Mouse (Mus musculus): ENCODE measurements around the gene Sdk2.

Gene Sdk2

DNA sequence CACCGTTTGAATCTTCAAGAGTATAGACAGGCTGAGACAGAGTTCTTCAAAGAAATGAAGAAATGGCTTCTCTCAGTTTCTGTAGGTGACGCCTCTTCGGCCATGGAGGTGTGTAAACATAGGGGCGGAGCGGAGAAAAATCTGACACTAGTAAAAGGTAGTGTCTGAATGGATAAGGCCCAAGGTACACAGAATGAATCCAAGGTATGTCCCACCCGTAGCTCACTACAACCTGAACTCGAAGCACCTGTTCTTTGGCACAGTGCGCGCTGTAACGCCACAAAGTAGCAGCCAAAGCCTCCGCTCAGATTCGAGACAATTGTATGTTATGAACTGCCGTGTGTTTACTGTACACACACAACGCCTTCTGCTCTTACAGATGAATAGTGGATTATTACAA is 311.0 kb downstream of the Sdk2 start:
- ChIA-PET POLR2A (interaction anchor here in 3 of 4 experiments (0.7 to 5.4 kb wide), 8 partner anchors 8 to 738 kb away, joined by 3 to 27 read pairs (median 4); partner anchors contain the start of gene Cpsf4l (in 2 of the 3)), CTCF (interaction anchor here in 1 of 4 experiments (1.3 kb wide), 1 partner anchor 55 kb away, joined by 3 read pairs; no protein-coding TSS in a partner anchor)

DNA sequence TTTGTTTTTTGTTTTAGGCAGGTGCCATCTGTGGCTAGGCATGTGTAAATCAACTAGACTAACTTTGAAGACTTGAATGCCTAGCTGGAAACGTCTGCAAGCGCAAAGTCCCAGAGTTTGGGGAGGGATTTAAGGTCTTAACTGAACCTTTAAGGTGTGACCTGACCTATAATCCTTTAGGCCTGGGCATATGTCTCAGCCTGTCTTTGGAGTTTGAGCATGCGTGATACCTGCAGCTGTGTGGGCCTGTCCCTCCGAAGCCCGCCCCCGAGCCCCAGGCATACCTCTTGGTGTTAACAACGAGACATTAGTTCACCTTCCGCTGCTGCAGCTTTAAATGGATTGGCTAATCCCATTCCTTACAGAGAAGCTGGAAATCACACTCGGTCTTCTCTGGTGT is 312.0 kb downstream of the Sdk2 start:
- ChIA-PET POLR2A (interaction anchor here in 3 of 4 experiments (0.8 to 5.4 kb wide), 16 partner anchors 9 to 97 kb away, joined by 3 to 27 read pairs (median 3); partner anchors contain the start of gene Cpsf4l (in 3 of the 3)), CTCF (interaction anchor here in 3 of 4 experiments (0.6 to 1.5 kb wide), 4 partner anchors 12 to 178 kb away, joined by 3 to 6 read pairs (median 4); no protein-coding TSS in a partner anchor)

- CTCF ChIA-PET: interaction anchor here in 3 of 4 experiments (0.5 to 2.7 kb wide), 6 partner anchors 43 to 915 kb away, joined by 3 to 16 read pairs (median 4); partner anchors contain the start of genes Cpsf4l (in 1 of the 3) and Rpl38 (in 1 of the 3)
- POLR2A ChIA-PET: interaction anchor here (0.6 to 6.4 kb wide), 82 partner anchors 7 to 930 kb away, joined by 3 to 139 read pairs (median 7); partner anchors contain the start of genes Cpsf4l (in 4 of the 4), D11Wsu47e (in 4 of the 4), Fam104a (in 4 of the 4) and Cog1 (in 1 of the 4)
These were observed 314.0 kb downstream of the Sdk2 start for GRCm38 (mm10) chr11:113752685-113753430.

- ChIA-PET CTCF (interaction anchor here (0.5 to 2.7 kb wide), 21 partner anchors 10 to 916 kb away, joined by 3 to 16 read pairs (median 4); partner anchors contain the start of genes Cpsf4l (in 1 of the 4) and Rpl38 (in 1 of the 4)), POLR2A (interaction anchor here (0.6 to 6.4 kb wide), 112 partner anchors 8 to 1044 kb away, joined by 3 to 139 read pairs (median 5); partner anchors contain the start of genes Cpsf4l (in 4 of the 4), D11Wsu47e (in 4 of the 4), Fam104a (in 4 of the 4) and Btbd17 (in 1 of the 4))
These were observed 314.6 kb downstream of the Sdk2 start for GRCm38 (mm10) chr11:113752158-113752661.

DNA sequence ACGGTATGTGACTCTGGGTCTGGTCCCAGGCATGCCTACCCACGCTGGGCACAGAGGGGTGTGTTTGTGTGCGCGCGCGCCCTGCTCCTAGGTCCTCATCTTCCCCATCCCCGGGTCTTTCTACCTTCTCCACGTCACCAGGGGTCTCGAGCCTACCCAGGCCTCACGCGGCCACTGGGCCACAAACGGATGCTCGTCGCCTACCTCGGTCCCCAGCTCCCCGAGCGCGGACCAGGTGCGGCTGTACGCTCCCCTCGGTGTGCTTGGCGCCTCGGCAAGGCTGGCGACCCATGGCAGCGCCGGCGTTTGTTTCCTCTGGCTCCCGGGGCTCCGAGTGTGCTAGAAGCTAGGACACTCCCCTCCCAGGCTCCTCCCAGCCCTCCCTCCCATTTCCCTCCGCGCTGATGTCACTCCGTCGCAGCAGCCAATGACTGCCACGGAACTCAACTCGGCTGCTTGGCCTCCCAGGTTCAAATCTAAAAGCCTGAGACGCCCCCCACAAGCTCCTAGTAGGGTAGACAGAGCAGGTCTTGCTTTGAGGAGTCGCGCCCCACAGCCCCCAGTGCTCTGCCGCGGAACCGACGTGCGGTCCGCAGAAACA is 315.3 kb downstream of the Sdk2 start, which contains the start of gene Cdc42ep4:
Cdc42ep4 (minus strand) TSS at position 398 of the 601 bp plus-strand sequence.
- CTCF ChIA-PET: interaction anchor here (0.5 to 2.7 kb wide), 21 partner anchors 9 to 917 kb away, joined by 3 to 16 read pairs (median 4); partner anchors contain the start of gene Rpl38 (in 1 of the 4)
- POLR2A ChIA-PET: interaction anchor here (0.6 to 6.4 kb wide), 110 partner anchors 9 to 1044 kb away, joined by 3 to 139 read pairs (median 5); partner anchors contain the start of genes Cpsf4l (in 4 of the 4), D11Wsu47e (in 4 of the 4), Fam104a (in 4 of the 4) and Btbd17 (in 1 of the 4)

GRCm38 (mm10) chr11:113750571-113751483 is 316.0 kb downstream of the Sdk2 start:
- ChIA-PET CTCF (interaction anchor here in 3 of 4 experiments (0.5 to 2.7 kb wide), 17 partner anchors 8 to 1637 kb away, joined by 3 to 16 read pairs (median 4); no protein-coding TSS in a partner anchor), POLR2A (interaction anchor here in 3 of 4 experiments (0.6 to 6.4 kb wide), 71 partner anchors 8 to 1006 kb away, joined by 3 to 139 read pairs (median 7); partner anchors contain the start of genes Cpsf4l (in 3 of the 3), D11Wsu47e (in 2 of the 3) and Fam104a (in 2 of the 3))

GRCm38 (mm10) chr11:113749749-113750351 is 317.0 kb downstream of the Sdk2 start:
- POLR2A ChIA-PET: interaction anchor here (0.6 to 6.4 kb wide), 40 partner anchors 9 to 98 kb away, joined by 3 to 139 read pairs (median 5); partner anchors contain the start of genes Cpsf4l (in 3 of the 4), D11Wsu47e (in 1 of the 4) and Fam104a (in 1 of the 4)

DNA sequence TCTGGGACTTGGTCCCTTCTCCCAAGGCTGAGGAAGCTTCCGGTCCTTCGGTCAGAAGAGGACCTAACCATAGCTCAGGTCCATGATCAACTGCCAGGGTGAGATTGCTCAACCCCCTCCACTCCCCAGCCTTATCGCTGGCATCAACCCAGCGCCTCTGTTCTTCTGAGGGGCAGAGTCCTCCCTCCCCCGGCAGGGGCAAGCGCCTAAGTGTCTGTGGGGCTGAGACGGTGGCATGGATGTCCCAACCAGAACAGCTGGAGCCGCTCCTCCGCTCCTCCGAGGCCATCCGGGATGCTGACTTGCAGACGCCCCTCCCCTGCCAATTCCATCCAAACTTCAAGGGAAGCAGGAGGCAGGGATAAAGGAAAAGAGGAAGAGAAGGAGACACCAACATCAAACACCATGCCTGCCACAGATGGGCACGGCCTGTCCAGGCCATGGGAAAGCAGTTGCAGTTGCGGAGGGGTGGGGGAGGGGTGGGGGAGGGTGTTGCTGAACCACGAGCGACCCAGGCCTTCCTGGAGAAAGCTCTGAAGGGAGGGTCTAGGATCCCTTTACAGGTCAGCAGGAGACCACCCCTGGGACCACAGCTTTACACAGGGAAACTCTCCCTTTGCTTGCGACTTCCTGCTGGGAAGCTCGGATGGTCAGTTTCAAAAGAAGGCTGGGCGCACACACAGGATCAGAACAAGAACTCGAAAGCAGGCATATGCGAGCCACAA is 317.9 kb downstream of the Sdk2 start:
- ChIA-PET CTCF (interaction anchor here (0.7 to 2.7 kb wide), 12 partner anchors 34 to 265 kb away, joined by 3 to 14 read pairs (median 4); no protein-coding TSS in a partner anchor), POLR2A (interaction anchor here (0.5 to 6.4 kb wide), 38 partner anchors 9 to 422 kb away, joined by 3 to 139 read pairs (median 6); partner anchors contain the start of genes Cpsf4l (in 3 of the 4), D11Wsu47e (in 2 of the 4), Fam104a (in 2 of the 4) and Slc39a11 (in 1 of the 4))

More at GRCm38 (mm10) chr11:113749749-113750351, 317.0 kb downstream of the Sdk2 start:
- CTCF ChIA-PET: interaction anchor here (0.5 to 2.7 kb wide), 17 partner anchors 7 to 1638 kb away, joined by 3 to 16 read pairs (median 4); no protein-coding TSS in a partner anchor

GRCm38 (mm10) chr11:113747725-113748380 is 319.0 kb downstream of the Sdk2 start:
- ChIA-PET CTCF (interaction anchor here (0.5 to 2.5 kb wide), 8 partner anchors 33 to 264 kb away, joined by 3 to 12 read pairs (median 4); no protein-coding TSS in a partner anchor), POLR2A (interaction anchor here (0.6 to 6.4 kb wide), 31 partner anchors 8 to 112 kb away, joined by 3 to 139 read pairs (median 5); partner anchors contain the start of genes Cpsf4l (in 2 of the 4), D11Wsu47e (in 2 of the 4), Fam104a (in 2 of the 4) and Slc39a11 (in 1 of the 4))

DNA sequence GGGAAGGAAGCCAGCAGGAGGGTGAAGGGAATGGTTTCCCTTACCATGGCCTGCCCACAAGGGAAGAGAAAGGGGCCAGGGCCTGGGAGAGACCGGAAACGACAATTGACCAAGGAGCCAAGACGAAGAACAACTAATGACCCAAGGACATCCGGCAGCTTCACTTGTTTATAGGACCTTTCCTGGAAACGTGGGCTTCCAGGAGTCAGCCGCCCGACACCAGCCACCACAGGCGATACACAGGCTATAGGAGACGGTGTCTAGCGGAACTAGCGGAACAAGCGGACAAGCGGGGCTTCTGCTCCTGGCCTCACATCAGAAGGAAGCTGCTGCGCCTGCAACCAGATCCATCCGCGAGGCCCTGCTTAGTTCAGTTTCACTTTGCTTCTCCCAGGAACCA is 319.8 kb downstream of the Sdk2 start:
- CTCF ChIA-PET: interaction anchor here (0.5 to 2.5 kb wide), 5 partner anchors 32 to 106 kb away, joined by 3 to 12 read pairs (median 4); no protein-coding TSS in a partner anchor

GRCm38 (mm10) chr11:113745961-113746360 is 320.9 kb downstream of the Sdk2 start:
- POLR2A ChIA-PET: interaction anchor here in 3 of 4 experiments (0.6 to 5.5 kb wide), 8 partner anchors 15 to 62 kb away, joined by 3 to 52 read pairs (median 3); partner anchors contain the start of genes Cpsf4l (in 1 of the 3) and D11Wsu47e (in 1 of the 3)
- CTCF ChIA-PET: interaction anchor here in 1 of 4 experiments (1.1 to 1.6 kb wide), 2 partner anchors 31 to 65 kb away, joined by 4 to 7 read pairs; no protein-coding TSS in a partner anchor

More for the DNA sequence above, 319.8 kb downstream of the Sdk2 start:
- POLR2A ChIA-PET: interaction anchor here in 3 of 4 experiments (0.7 to 6.4 kb wide), 24 partner anchors 8 to 65 kb away, joined by 3 to 139 read pairs (median 5); partner anchors contain the start of genes Cpsf4l (in 2 of the 3), D11Wsu47e (in 1 of the 3) and Fam104a (in 1 of the 3)

- CTCF ChIA-PET: interaction anchor here (0.6 to 1.6 kb wide), 25 partner anchors 8 to 1524 kb away, joined by 3 to 8 read pairs (median 3); partner anchors contain the start of genes Cdc42ep4 (in 1 of the 4), Cog1 (in 1 of the 4) and Cpsf4l (in 1 of the 4)
- POLR2A ChIA-PET: interaction anchor here (0.5 to 3.0 kb wide), 23 partner anchors 8 to 572 kb away, joined by 3 to 22 read pairs (median 4); partner anchors contain the start of genes Cdc42ep4 (in 2 of the 4) and Cpsf4l (in 2 of the 4)
These were observed 323.8 kb downstream of the Sdk2 start for GRCm38 (mm10) chr11:113742998-113743397.

DNA sequence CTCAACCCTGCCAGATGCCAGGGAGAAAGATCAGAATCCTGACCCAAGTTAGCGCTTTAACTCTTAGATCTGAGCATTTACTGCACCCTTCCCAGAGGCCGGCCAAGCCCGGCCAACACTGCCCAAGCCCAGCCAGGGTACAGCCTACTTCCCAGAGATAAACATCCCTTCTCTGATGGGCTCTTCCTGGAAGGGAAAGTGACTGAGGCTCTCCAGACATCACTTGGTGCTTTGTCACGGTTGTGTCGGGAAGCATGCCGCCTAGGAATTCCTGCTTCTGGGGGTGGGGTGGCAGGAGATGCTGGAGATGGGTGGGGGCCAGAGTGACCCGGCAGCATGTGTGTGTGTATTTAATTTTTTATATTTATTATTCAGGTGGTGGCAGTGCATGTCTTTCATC is 326.7 kb downstream of the Sdk2 start:
- CTCF ChIA-PET: interaction anchor here in 1 of 4 experiments (2.3 kb wide), 1 partner anchor 71 kb away, joined by 8 read pairs; no protein-coding TSS in a partner anchor
- POLR2A ChIA-PET: interaction anchor here in 3 of 4 experiments (1.1 to 3.3 kb wide), 10 partner anchors 9 to 56 kb away, joined by 3 to 70 read pairs (median 21); partner anchors contain the start of genes Cpsf4l (in 2 of the 3), Cdc42ep4 (in 1 of the 3), D11Wsu47e (in 1 of the 3) and Fam104a (in 1 of the 3)

Measured in embryonic stem cell, embryonic (primary cell).